Mouse (Mus musculus) layer of hippocampus, postnatal 14 days (tissue): Measurements from ENCODE around the gene Tekt3. TPM values are rescaled to one million over a fixed set of nuclear protein-coding genes. Genes with fewer than 3 reads are reported as not detected.
A peak's percentile ranks its signal among the peaks of the same experiment; 100 is the strongest.

Experiments
- DNase-seq, 2 experiments: peaks; one replicate each; pipeline ENCODE4 v3.0.0; 2021 to 2022; ENCODE audit warnings: low spot score in 2 of 2, mixed read lengths in 1 of 2
- total RNA-seq, 2 experiments: library from RNA; stranded (reverse); gene quantifications; 2 replicates each; pipeline ENCODE4 v1.2.3; 2021

Gene Tekt3
- total RNA-seq, 2 experiments from 2014 or later = 0.36 TPM; not detected in 1

- DNase-seq = no peak
These were observed 61.4 kb downstream of the Tekt3 start for GRCm38 (mm10) chr11:63122776-63123350.

GRCm38 (mm10) chr11:63124316-63124715 lies 62.9 kb downstream of the Tekt3 start:
- DNase-seq = no peak

GRCm38 (mm10) chr11:63125832-63126456 lies 64.5 kb downstream of the Tekt3 start:
- no peak for DNase-seq

GRCm38 (mm10) chr11:63126976-63127375 lies 65.5 kb downstream of the Tekt3 start:
- no peak for DNase-seq

GRCm38 (mm10) chr11:63127513-63127912 lies 66.1 kb downstream of the Tekt3 start:
- DNase-seq = no peak

- no peak for DNase-seq
These were observed 67.3 kb downstream of the Tekt3 start, which contains the start of gene Pmp22 for GRCm38 (mm10) chr11:63128784-63129183. TSS of gene Pmp22 (plus strand) at chr11:63128982.

- no peak for DNase-seq
These were observed 67.9 kb downstream of the Tekt3 start for GRCm38 (mm10) chr11:63129375-63129774.

GRCm38 (mm10) chr11:63129840-63130239 lies 68.4 kb downstream of the Tekt3 start:
- no peak for DNase-seq

- peak in 1 of 2 experiments; percentile 45 for DNase-seq
These were observed 69.0 kb downstream of the Tekt3 start for GRCm38 (mm10) chr11:63130497-63130896.

GRCm38 (mm10) chr11:63131001-63131692 lies 69.7 kb downstream of the Tekt3 start:
- no peak for DNase-seq

- DNase-seq = no peak
These were observed 70.2 kb downstream of the Tekt3 start for GRCm38 (mm10) chr11:63131693-63132040.

- no peak for DNase-seq
These were observed 70.7 kb downstream of the Tekt3 start for GRCm38 (mm10) chr11:63132151-63132500.

- DNase-seq = peak; percentile 64 to 74
These were observed 71.3 kb downstream of the Tekt3 start for GRCm38 (mm10) chr11:63132501-63133435.

GRCm38 (mm10) chr11:63134021-63134420 lies 72.6 kb downstream of the Tekt3 start:
- DNase-seq = no peak

- DNase-seq = peak in 1 of 2 experiments; percentile 18
These were observed 73.5 kb downstream of the Tekt3 start for GRCm38 (mm10) chr11:63134742-63135482.

- peak; percentile 97 for DNase-seq
These were observed 74.2 kb downstream of the Tekt3 start for GRCm38 (mm10) chr11:63135622-63136021.

GRCm38 (mm10) chr11:63136205-63136604 lies 74.8 kb downstream of the Tekt3 start:
- peak in 1 of 2 experiments; percentile 39 for DNase-seq

GRCm38 (mm10) chr11:63136836-63137416 lies 75.5 kb downstream of the Tekt3 start:
- DNase-seq = no peak

- DNase-seq = no peak
These were observed 77.3 kb downstream of the Tekt3 start for GRCm38 (mm10) chr11:63138739-63139138.

GRCm38 (mm10) chr11:63142311-63142710 lies 80.9 kb downstream of the Tekt3 start:
- DNase-seq = no peak
